Mouse (Mus musculus): ENCODE measurements around the gene Trabd2b. TPM values are rescaled to one million over a fixed set of nuclear protein-coding genes. Genes with fewer than 3 reads are reported as not detected.

Trabd2b gene
- not detected for polyA plus RNA-seq (2017; shearing (Covaris generic))

- ATAC-seq = no peak
These were observed at the start of gene Trabd2b for GRCm38 (mm10) chr4:114406355-114407101. TSS of gene Trabd2b (plus strand) at chr4:114406724.

DNA sequence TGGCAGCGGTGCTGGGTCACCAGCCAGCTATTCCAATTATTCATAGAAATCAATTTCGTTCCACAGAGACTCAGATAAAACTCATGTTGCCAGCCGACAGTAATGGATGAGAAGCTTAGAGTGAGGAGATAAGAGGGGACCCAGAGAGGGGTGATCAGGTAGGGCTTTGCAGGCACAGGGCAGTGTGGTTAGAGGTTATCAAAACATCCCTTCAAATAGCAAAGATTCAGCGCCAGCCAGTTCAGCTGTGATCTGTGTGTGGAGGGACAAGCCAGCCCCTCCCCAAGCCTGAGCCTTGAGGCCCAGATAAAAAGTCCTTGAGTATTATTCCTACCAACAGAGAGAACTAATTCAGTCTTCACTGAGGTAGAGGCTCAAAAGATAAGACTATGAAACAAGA lies 49.1 kb upstream of the Trabd2b start:
- no peak for ATAC-seq

DNA sequence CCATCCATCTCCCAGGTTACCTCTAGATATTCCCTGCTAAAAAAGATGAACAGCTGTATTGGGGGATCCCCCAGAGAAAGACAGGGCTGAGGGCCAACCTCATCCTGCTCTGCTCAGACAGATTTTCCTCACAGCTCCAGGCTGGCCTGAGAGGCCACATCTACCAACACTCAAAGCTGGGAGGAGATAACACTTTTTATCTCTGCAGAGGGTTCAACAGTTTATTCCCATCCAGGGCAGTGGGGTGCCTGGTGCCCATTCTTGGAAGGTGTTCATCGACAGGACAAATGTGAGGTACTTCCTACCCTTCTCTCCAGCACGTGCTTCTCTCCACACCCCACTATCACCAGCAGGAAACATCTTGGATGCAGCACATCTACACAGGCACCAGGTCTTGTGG lies 47.6 kb upstream of the Trabd2b start:
- ATAC-seq = no peak

DNA sequence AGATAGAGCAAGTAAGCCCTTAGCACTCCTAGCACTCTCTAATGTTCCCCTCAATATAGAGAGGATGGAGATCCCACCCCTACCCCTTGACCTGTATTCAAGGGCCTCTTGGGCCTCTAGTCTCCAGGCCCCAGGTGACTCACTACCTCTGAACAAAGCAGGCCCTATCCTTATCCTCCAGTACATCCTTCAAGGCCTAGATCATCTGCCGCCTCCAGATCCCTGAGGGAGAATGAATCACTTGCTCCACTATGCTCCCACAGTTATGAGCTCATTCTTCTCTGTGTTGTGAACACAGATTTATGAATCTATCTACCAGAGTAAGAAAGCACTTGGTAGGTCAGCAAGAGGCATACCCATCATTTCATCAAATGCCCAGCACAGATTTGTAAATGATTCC lies 46.7 kb upstream of the Trabd2b start:
- ATAC-seq = no peak

DNA sequence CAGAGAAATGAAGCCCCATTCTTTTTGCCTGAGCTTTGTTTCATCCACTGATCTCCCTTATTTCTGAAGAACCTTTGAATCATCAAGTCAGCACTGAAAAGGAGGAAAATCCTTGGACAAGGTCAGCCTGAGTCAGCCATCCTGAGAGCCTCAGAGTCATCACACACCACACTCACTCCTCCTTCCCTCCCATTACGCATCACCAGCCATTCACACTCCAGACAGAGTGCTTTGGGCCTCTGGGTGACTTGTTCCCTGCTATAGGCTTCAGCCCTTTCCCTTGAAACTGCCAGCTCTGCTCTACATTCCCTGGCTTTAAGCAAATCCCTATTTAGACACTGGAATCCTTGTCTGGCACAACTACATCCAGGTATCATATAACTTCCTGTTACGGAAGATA lies 45.2 kb upstream of the Trabd2b start:
- no peak for ATAC-seq

DNA sequence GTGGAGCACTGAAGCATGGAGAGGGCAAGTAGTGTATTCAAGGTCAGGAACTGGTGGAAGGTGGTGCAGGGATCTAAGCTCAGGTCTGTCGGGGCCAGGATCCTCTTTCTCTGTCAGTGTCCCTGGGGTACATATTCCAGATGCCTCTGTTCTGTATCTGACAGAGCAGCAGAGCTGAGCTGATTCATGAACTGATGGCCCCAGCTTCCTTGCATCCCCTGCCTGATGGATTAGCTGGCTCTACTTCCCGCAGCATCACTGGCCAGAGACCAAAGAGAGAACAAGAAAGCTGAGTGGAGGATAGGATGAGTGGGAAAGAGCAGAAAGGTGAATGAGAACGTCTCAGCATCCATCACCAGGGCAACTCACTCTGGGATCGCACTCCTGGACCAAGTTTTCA lies 41.5 kb upstream of the Trabd2b start:
- no peak for ATAC-seq

GRCm38 (mm10) chr4:114365595-114365994 lies 40.9 kb upstream of the Trabd2b start:
- no peak for ATAC-seq

DNA sequence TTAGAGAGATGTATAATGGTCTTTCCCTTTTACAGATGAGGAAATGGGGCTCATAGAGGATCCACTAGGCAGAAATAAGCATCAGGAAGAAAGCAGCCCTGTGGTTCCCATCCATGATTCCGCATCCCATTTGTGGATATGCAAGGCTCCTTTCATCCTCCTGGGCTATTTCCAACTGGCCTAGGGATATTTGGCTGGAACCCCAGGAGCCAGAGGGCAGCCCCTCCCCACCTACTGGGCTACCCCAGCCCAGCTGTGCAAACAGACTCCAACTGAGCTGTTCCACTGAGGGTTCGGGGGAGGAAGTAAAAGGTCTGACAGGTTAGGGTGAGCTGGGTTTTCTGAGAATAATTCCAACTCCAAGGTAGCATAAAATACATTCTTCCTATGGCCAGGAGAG lies 39.5 kb upstream of the Trabd2b start:
- no peak for ATAC-seq

- no peak for ATAC-seq
These were observed 38.7 kb upstream of the Trabd2b start for GRCm38 (mm10) chr4:114367840-114368239.

- no peak for ATAC-seq
These were observed 36.9 kb upstream of the Trabd2b start for GRCm38 (mm10) chr4:114369591-114369990.

GRCm38 (mm10) chr4:114370935-114371715 lies 35.4 kb upstream of the Trabd2b start:
- ATAC-seq = no peak

DNA sequence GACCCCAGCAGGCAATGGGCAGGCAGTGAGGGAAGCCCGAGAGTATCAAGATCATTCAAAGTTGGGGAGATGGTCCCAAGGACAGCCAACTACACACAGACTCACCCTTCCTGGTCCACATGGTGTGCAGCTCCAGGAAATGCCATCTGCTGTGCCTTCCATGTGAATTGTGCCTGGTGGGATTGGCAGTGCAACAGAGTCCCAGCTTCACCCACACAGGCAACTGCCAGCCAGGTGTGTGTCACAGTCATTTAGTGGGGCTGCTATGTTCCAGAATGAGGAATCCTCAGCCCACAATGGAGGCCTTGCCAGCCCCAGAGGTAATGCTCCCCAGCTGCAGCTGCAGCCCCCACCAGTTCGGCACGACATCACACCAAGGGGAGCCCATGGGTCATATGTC lies 33.8 kb upstream of the Trabd2b start:
- ATAC-seq = no peak

DNA sequence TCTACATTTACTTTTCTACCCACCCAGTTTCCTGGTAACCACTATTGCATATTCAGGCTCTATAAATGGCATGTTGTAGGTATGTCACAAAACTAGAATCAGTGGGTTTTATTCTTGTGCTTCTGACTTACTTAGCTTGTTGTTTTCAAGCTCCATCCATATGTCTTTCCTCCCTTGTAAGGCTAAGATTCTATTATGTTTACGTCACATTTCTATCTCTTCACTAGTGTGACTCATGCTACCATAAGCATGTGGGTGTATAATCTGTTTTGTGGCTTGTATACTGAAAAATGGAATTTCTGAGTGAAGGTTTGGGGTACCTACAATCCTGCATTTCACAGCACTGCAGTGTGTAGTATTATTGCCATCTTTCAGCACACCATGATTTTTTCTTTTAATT lies 32.2 kb upstream of the Trabd2b start:
- no peak for ATAC-seq

DNA sequence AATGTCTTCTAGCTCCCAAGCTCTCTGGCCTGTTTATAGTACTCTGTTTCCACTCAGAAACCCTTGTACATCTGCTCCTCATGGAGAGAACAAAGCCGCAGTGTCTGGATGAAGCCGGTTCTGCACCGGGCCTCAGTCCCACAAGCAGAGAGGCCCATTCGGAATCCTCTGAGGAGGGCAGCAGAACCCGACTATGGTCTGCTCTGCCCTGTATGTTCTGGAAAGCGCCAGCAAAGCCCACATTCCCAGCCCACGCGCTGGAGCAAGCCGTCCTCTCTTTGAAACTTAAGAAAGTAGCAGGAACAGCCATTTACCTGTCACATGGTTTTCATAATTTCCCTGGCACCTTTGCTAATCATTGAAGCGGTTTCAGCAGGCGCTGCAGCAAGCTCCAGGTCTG lies 29.0 kb upstream of the Trabd2b start:
- ATAC-seq = no peak

- no peak for ATAC-seq
These were observed 28.0 kb upstream of the Trabd2b start for GRCm38 (mm10) chr4:114378512-114378911.

- no peak for ATAC-seq
These were observed 27.0 kb upstream of the Trabd2b start for GRCm38 (mm10) chr4:114379416-114379956.

- no peak for ATAC-seq
These were observed 23.9 kb upstream of the Trabd2b start for GRCm38 (mm10) chr4:114382627-114383026.

GRCm38 (mm10) chr4:114385236-114385635 lies 21.3 kb upstream of the Trabd2b start:
- ATAC-seq = no peak

DNA sequence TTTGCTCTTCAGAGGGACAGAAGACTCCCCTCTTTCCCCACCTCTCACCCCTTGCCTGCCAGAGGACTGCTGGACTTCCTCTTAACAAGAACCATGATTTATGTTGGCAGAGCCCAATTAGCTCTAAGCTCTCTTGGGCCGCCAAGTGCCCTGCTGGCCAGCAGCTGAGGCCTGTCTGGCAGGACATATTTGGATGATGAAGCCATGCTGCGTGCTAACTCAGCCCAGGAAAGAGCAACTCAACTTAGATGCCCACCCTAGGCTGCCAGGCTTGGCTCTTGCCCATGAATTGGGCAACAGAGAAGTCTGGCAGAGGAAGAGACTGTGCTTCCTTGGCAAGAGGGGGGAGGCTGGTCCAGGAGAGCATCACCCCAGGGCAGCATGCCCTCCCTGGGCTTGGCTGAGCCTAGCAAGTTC lies 20.1 kb upstream of the Trabd2b start:
- no peak for ATAC-seq

GRCm38 (mm10) chr4:114387527-114388135 lies 18.9 kb upstream of the Trabd2b start:
- no peak for ATAC-seq

- no peak for ATAC-seq
These were observed 18.2 kb upstream of the Trabd2b start for GRCm38 (mm10) chr4:114388306-114388705.

GRCm38 (mm10) chr4:114389653-114390052 lies 16.9 kb upstream of the Trabd2b start:
- no peak for ATAC-seq

- no peak for ATAC-seq
These were observed 8.9 kb upstream of the Trabd2b start for GRCm38 (mm10) chr4:114397625-114398024.
